Mouse (Mus musculus) neural tube, embryonic 12.5 days (tissue): Measurements from ENCODE around the gene Nipa1. TPM values are rescaled to one million over a fixed set of nuclear protein-coding genes. Genes with fewer than 3 reads are reported as not detected.

Experiments used
- ATAC-seq: fragments of 200-750 bp; cut with Nextera tagmentation; 2 replicates; pipeline ENCODE4 v1.8.0; 2017; ENCODE audit warnings: low read depth, mild to moderate bottlenecking, moderate TSS enrichment, moderate library complexity; ENCODE audit not compliant: low FRiP score
- H3K27ac ChIP-seq: fragments of 300-500 bp; sonication (generic); 2 replicates; pipeline ENCODE4 v1.5.1; 2016
- H3K27me3 ChIP-seq: fragments of 300-500 bp; sonication (generic); replicated peaks from 2 replicates; pipeline ENCODE4 v1.6.1; 2016; ENCODE audit warnings: mild to moderate bottlenecking
- H3K36me3 ChIP-seq: fragments of 300-500 bp; sonication (generic); 2 replicates; pipeline ENCODE4 v1.6.1; 2016; ENCODE audit warnings: mild to moderate bottlenecking
- H3K4me1 ChIP-seq: fragments of 300-500 bp; sonication (generic); 2 replicates; pipeline ENCODE4 v1.6.1; 2016
- H3K4me2 ChIP-seq: fragments of 300-500 bp; sonication (generic); replicated peaks from 2 replicates; pipeline ENCODE4 v1.6.1; 2016; ENCODE audit warnings: mild to moderate bottlenecking
- H3K4me3 ChIP-seq: fragments of 300-500 bp; sonication (generic); 2 replicates; pipeline ENCODE4 v1.5.1; 2016
- H3K9ac ChIP-seq: fragments of 300-500 bp; sonication (generic); 2 replicates; pipeline ENCODE4 v1.6.1; 2016; ENCODE audit warnings: mild to moderate bottlenecking
- H3K9me3 ChIP-seq: fragments of 300-500 bp; sonication (generic); 2 replicates; pipeline ENCODE4 v1.6.1; 2016; ENCODE audit warnings: mild to moderate bottlenecking
- WGBS: fragments of 180-500 bp; shearing (Covaris S2); methylation state at CpG from one replicate; pipeline ENCODE4 v1.1.7; 2016; 5-methylcytosine and 5-hydroxymethylcytosine counted together
- polyA plus RNA-seq: library from polyadenylated mRNA; unstranded; fragments of >200 nt; fragmentation: Nextera tagmentation; extraction: Ambion mirVana; gene quantifications from 2 replicates; pipeline ENCODE4 v1.2.1, GENCODE M21; 2016

Nipa1 gene
- polyA plus RNA-seq, 1 experiment from 2014 or later, result 16.8 TPM

GRCm38 (mm10) chr7:55962004-55962908, 57.5 kb downstream of the Nipa1 start, which contains the start of gene Nipa2:
Gene Nipa2 (minus strand): TSS chr7:55962476.
- peak within 1 kb of the TSS; percentile 89 for H3K9ac ChIP-seq
- H3K4me3 ChIP-seq, result peak within 1 kb of the TSS; percentile 90
- H3K4me2 ChIP-seq, result peak within 1 kb of the TSS; percentile 70
- no peaks in the 10 kb centered on the region for H3K9me3 ChIP-seq
- under 1% methylated on average over 70 of the region's 70 CpGs for WGBS
- H3K27ac ChIP-seq, result peak within 1 kb of the TSS; percentile 67
- H3K27me3 ChIP-seq, result no peaks in the 10 kb centered on the region
- no peaks in the 10 kb centered on the region for H3K4me1 ChIP-seq
- H3K36me3 ChIP-seq, result no peaks in the 10 kb centered on the region
- ATAC-seq, result peak; percentile 98

GRCm38 (mm10) chr7:55960506-55960905, 59.2 kb downstream of the Nipa1 start:
- Histone ChIP-seq H3K4me1 (no peaks in the 10 kb centered on the region), H3K27ac (no peak overlapping the region), H3K36me3 (no peaks in the 10 kb centered on the region), H3K9me3 (no peaks in the 10 kb centered on the region), H3K4me3 (no peak overlapping the region), H3K4me2 (no peak overlapping the region), H3K27me3 (no peaks in the 10 kb centered on the region), H3K9ac (no peak overlapping the region)
- WGBS, result 93% methylated on average over 1 of the region's 1 CpGs
- no peak for ATAC-seq

- Histone ChIP-seq H3K27me3 (no peaks in the 10 kb centered on the region), H3K9me3 (no peaks in the 10 kb centered on the region), H3K4me1 (no peaks in the 10 kb centered on the region), H3K27ac (no peak overlapping the region), H3K9ac (no peak overlapping the region), H3K36me3 (peaks cover under 1% of the 10 kb centered on the region; the same call in 1 of the 2 replicates), H3K4me3 (no peak overlapping the region), H3K4me2 (no peak overlapping the region)
- no peak for ATAC-seq
- 98% methylated on average over 3 of the region's 3 CpGs for WGBS
Observed at GRCm38 (mm10) chr7:55959801-55960200, 60.0 kb downstream of the Nipa1 start.

GRCm38 (mm10) chr7:55957916-55958315, 61.8 kb downstream of the Nipa1 start:
- Histone ChIP-seq H3K27ac (no peak overlapping the region), H3K4me2 (no peak overlapping the region), H3K4me3 (no peak overlapping the region), H3K36me3 (peaks cover 11% of the 10 kb centered on the region), H3K9ac (no peak overlapping the region), H3K4me1 (no peaks in the 10 kb centered on the region), H3K27me3 (no peaks in the 10 kb centered on the region), H3K9me3 (peaks cover 7% of the 10 kb centered on the region; the same call in 1 of the 2 replicates)
- no peak for ATAC-seq
- WGBS, result 97% methylated on average over 4 of the region's 4 CpGs

- no peak for ATAC-seq
- H3K36me3 ChIP-seq, result peaks cover 11% of the 10 kb centered on the region
- H3K4me2 ChIP-seq, result no peak overlapping the region
- peaks cover 7% of the 10 kb centered on the region; the same call in 1 of the 2 replicates for H3K9me3 ChIP-seq
- 92% methylated on average over 3 of the region's 3 CpGs for WGBS
- H3K4me3 ChIP-seq, result no peak overlapping the region
- H3K4me1 ChIP-seq, result no peaks in the 10 kb centered on the region
- H3K27ac ChIP-seq, result no peak overlapping the region
- no peaks in the 10 kb centered on the region for H3K27me3 ChIP-seq
- H3K9ac ChIP-seq, result no peak overlapping the region
Observed at GRCm38 (mm10) chr7:55957178-55957577, 62.6 kb downstream of the Nipa1 start.

- Histone ChIP-seq H3K36me3 (peaks cover 11% of the 10 kb centered on the region), H3K9me3 (peaks cover 7% of the 10 kb centered on the region; the same call in 1 of the 2 replicates), H3K27me3 (no peaks in the 10 kb centered on the region), H3K9ac (no peak overlapping the region), H3K4me3 (no peak overlapping the region), H3K27ac (no peak overlapping the region), H3K4me2 (no peak overlapping the region), H3K4me1 (no peaks in the 10 kb centered on the region)
- 96% methylated on average over 2 of the region's 2 CpGs for WGBS
- no peak for ATAC-seq
Observed at GRCm38 (mm10) chr7:55956054-55956453, 63.7 kb downstream of the Nipa1 start.

GRCm38 (mm10) chr7:55938341-55938740, 81.4 kb downstream of the Nipa1 start:
- no peak overlapping the region for H3K4me2 ChIP-seq
- no peak overlapping the region for H3K9ac ChIP-seq
- H3K27me3 ChIP-seq, result no peaks in the 10 kb centered on the region
- no peaks in the 10 kb centered on the region for H3K4me1 ChIP-seq
- no peak overlapping the region for H3K4me3 ChIP-seq
- WGBS, result 92% methylated on average over 4 of the region's 4 CpGs
- no peak for ATAC-seq
- H3K27ac ChIP-seq, result no peak overlapping the region
- H3K36me3 ChIP-seq, result peaks cover 9% of the 10 kb centered on the region; the same call in 1 of the 2 replicates
- no peaks in the 10 kb centered on the region for H3K9me3 ChIP-seq

GRCm38 (mm10) chr7:55935025-55935424, 84.7 kb downstream of the Nipa1 start:
- H3K36me3 ChIP-seq, result peaks cover 10% of the 10 kb centered on the region
- no peaks in the 10 kb centered on the region for H3K9me3 ChIP-seq
- 96% methylated on average over 2 of the region's 2 CpGs for WGBS
- no peak overlapping the region for H3K4me3 ChIP-seq
- no peak overlapping the region for H3K9ac ChIP-seq
- H3K4me1 ChIP-seq, result no peaks in the 10 kb centered on the region
- H3K27me3 ChIP-seq, result no peaks in the 10 kb centered on the region
- H3K4me2 ChIP-seq, result no peak overlapping the region
- ATAC-seq, result no peak
- H3K27ac ChIP-seq, result no peak overlapping the region

- ATAC-seq, result no peak
- no peak overlapping the region for H3K4me2 ChIP-seq
- H3K36me3 ChIP-seq, result peaks cover 38% of the 10 kb centered on the region
- no peak overlapping the region for H3K4me3 ChIP-seq
- H3K9ac ChIP-seq, result no peak overlapping the region
- no peaks in the 10 kb centered on the region for H3K4me1 ChIP-seq
- no peaks in the 10 kb centered on the region for H3K27me3 ChIP-seq
- WGBS, result 81% methylated on average over 2 of the region's 2 CpGs
- no peak overlapping the region for H3K27ac ChIP-seq
- H3K9me3 ChIP-seq, result no peaks in the 10 kb centered on the region
Observed at GRCm38 (mm10) chr7:55928649-55929048, 91.1 kb downstream of the Nipa1 start.

Other genes with a start within 250 kb of the Nipa1 start
- gene Tubgcp5, start 225.8 kb downstream of the Nipa1 start, polyA plus RNA-seq, result 36.8 and 44.6 TPM in 2 replicates
- gene Cyfip1, start 178.2 kb downstream of the Nipa1 start, polyA plus RNA-seq, result 64.8 and 68.9 TPM in 2 replicates
- 52.3 and 54.5 TPM in 2 replicates for gene Nipa2, start 57.5 kb downstream of the Nipa1 start, polyA plus RNA-seq
- gene Herc2, start 30.2 kb upstream of the Nipa1 start, polyA plus RNA-seq, result 36.5 and 38.4 TPM in 2 replicates
- 0.08 and 0.15 TPM in 2 replicates for gene Oca2, start 219.8 kb upstream of the Nipa1 start, polyA plus RNA-seq